Mouse (Mus musculus): Measurements from ENCODE around the gene Meis3.

DNA sequence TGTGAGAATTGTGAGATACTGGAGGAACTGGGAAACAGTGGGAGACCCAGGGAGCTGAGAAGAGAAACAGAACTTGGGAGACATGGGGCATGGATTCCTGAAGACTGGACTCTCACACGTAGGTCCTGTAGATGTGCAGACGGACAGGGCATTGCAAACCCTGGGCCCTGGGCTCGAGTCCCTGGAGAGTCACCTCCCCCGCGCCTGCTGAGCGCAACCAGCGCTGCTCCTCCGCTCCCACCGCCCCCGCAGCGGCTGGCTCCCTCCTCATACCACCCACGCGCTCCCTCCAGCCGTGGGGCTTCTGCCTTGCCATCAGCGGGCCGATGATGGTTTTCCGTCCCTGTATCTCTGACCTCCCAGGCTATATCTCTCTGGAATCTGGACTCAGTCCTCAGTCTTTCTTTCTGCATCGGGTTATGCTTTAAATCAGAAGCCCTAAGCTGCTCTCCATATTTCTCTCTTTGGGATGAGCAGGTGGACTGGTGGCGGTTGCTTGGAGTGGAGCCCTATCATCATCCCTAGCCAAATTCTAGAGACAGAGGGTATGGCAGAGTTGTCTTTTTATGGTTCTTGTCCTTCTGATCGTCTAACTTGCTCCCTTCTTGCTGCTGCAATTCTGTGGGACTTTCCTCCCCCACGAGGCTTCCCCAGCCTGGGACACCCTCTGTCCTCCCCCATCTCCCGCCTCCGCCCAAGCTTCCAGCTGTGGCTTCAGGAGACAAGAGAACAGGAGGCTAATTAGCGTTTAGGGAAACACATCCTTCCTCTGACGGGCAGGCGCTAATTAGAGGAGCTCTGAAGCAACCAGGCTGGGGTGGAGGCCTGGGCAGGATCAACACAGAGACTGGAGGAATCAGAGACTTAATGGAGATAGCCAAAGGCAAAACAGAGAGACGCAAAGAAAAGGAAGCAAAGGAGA lies 28.1 kb upstream of the Meis3 start:
- TF ChIP-seq CTCF (conservative IDR thresholded peaks at IDR 0.05; ENCODE audit: insufficient read depth, insufficient read length, low read depth, low read length): no peak
- no peak for TF ChIP-seq POLR2A (IDR thresholded peaks at IDR 0.05; ENCODE audit: low read depth, low read length)

Measured in kidney, adult 2 months (tissue).